Mouse (Mus musculus): ENCODE measurements around the gene Acin1. TPM values are rescaled to one million over a fixed set of nuclear protein-coding genes. Genes with fewer than 3 reads are reported as not detected.

Gene Acin1
- 113 and 115 TPM in 2 replicates for polyA plus RNA-seq (2015; fragmentation: Nextera tagmentation; extraction: Ambion mirVana)

- H3K9ac ChIP-seq (replicated peaks): peak within 1 kb of the TSS; percentile 95
- H3K4me1 ChIP-seq: peaks cover 42% of the 10 kb centered on the region
- peak within 1 kb of the TSS; percentile 98 for H3K27ac ChIP-seq (replicated peaks)
- peaks cover 31% of the 10 kb centered on the region for H3K36me3 ChIP-seq
- peak within 1 kb of the TSS; percentile 75 for H3K4me3 ChIP-seq (replicated peaks)
- H3K27me3 ChIP-seq (replicated peaks): no peaks in the 10 kb centered on the region
- under 1% methylated on average over 44 of the region's 44 CpGs for WGBS
- H3K4me2 ChIP-seq: peak within 1 kb of the TSS; percentile 76
- H3K9me3 ChIP-seq (replicated peaks): no peaks in the 10 kb centered on the region
- ATAC-seq (ENCODE audit: low FRiP score): peak; percentile 98
Observed at GRCm38 (mm10) chr14:54686522-54687143, at the start of gene Acin1. TSS of gene Acin1 (minus strand) at chr14:54686931.

- no peak for ATAC-seq (ENCODE audit: low FRiP score)
- 81% methylated on average over 4 of the region's 4 CpGs for WGBS
- Histone ChIP-seq H3K4me2 (no peak overlapping the region), H3K27ac (replicated peaks) (no peak overlapping the region), H3K36me3 (no peaks in the 10 kb centered on the region), H3K27me3 (replicated peaks) (no peaks in the 10 kb centered on the region), H3K4me3 (replicated peaks) (no peak overlapping the region), H3K9me3 (replicated peaks) (no peaks in the 10 kb centered on the region), H3K9ac (replicated peaks) (no peak overlapping the region), H3K4me1 (peaks cover 5% of the 10 kb centered on the region; the same call in 1 of the 2 replicates)
Observed at GRCm38 (mm10) chr14:54735221-54735620, 48.5 kb upstream of the Acin1 start.

- H3K27ac ChIP-seq (replicated peaks): no peak overlapping the region
- peaks cover 5% of the 10 kb centered on the region; the same call in 1 of the 2 replicates for H3K4me1 ChIP-seq
- 76% methylated on average over 4 of the region's 4 CpGs for WGBS
- H3K36me3 ChIP-seq: no peaks in the 10 kb centered on the region
- no peak overlapping the region for H3K4me2 ChIP-seq
- no peaks in the 10 kb centered on the region for H3K9me3 ChIP-seq (replicated peaks)
- ATAC-seq (ENCODE audit: low FRiP score): no peak
- H3K9ac ChIP-seq (replicated peaks): no peak overlapping the region
- no peaks in the 10 kb centered on the region for H3K27me3 ChIP-seq (replicated peaks)
- no peak overlapping the region for H3K4me3 ChIP-seq (replicated peaks)
Observed at GRCm38 (mm10) chr14:54734004-54734403, 47.3 kb upstream of the Acin1 start.

- H3K9ac ChIP-seq (replicated peaks): no peak overlapping the region
- ATAC-seq (ENCODE audit: low FRiP score): no peak
- no peak overlapping the region for H3K4me2 ChIP-seq
- no peaks in the 10 kb centered on the region for H3K36me3 ChIP-seq
- H3K9me3 ChIP-seq (replicated peaks): no peaks in the 10 kb centered on the region
- no peak overlapping the region for H3K4me3 ChIP-seq (replicated peaks)
- no peak overlapping the region for H3K27ac ChIP-seq (replicated peaks)
- no peaks in the 10 kb centered on the region for H3K27me3 ChIP-seq (replicated peaks)
- peaks cover 5% of the 10 kb centered on the region; the same call in 1 of the 2 replicates for H3K4me1 ChIP-seq
- WGBS: 94% methylated on average over 8 of the region's 8 CpGs
Observed at GRCm38 (mm10) chr14:54732206-54732605, 45.5 kb upstream of the Acin1 start.

- no peaks in the 10 kb centered on the region for H3K9me3 ChIP-seq (replicated peaks)
- no peaks in the 10 kb centered on the region for H3K4me1 ChIP-seq
- H3K27ac ChIP-seq (replicated peaks): no peak overlapping the region
- H3K4me3 ChIP-seq (replicated peaks): no peak overlapping the region
- WGBS: 92% methylated on average over 6 of the region's 6 CpGs
- no peak overlapping the region for H3K4me2 ChIP-seq
- ATAC-seq (ENCODE audit: low FRiP score): no peak
- no peaks in the 10 kb centered on the region for H3K27me3 ChIP-seq (replicated peaks)
- no peaks in the 10 kb centered on the region for H3K36me3 ChIP-seq
- H3K9ac ChIP-seq (replicated peaks): no peak overlapping the region
Observed at GRCm38 (mm10) chr14:54730305-54730704, 43.6 kb upstream of the Acin1 start.

- Histone ChIP-seq H3K4me2 (no peak overlapping the region), H3K27ac (replicated peaks) (no peak overlapping the region), H3K4me1 (no peaks in the 10 kb centered on the region), H3K9me3 (replicated peaks) (no peaks in the 10 kb centered on the region), H3K9ac (replicated peaks) (no peak overlapping the region), H3K36me3 (no peaks in the 10 kb centered on the region), H3K27me3 (replicated peaks) (no peaks in the 10 kb centered on the region), H3K4me3 (replicated peaks) (no peak overlapping the region)
- ATAC-seq (ENCODE audit: low FRiP score): no peak; the same call in 1 of the 2 replicates
- WGBS: 77% methylated on average over 13 of the region's 13 CpGs
Observed at GRCm38 (mm10) chr14:54728823-54729653, 42.3 kb upstream of the Acin1 start.

GRCm38 (mm10) chr14:54727565-54727964, 40.8 kb upstream of the Acin1 start:
- Histone ChIP-seq H3K9ac (replicated peaks) (no peak overlapping the region), H3K9me3 (replicated peaks) (no peaks in the 10 kb centered on the region), H3K4me1 (no peaks in the 10 kb centered on the region), H3K27me3 (replicated peaks) (no peaks in the 10 kb centered on the region), H3K27ac (replicated peaks) (no peak overlapping the region), H3K4me2 (no peak overlapping the region), H3K4me3 (replicated peaks) (no peak overlapping the region), H3K36me3 (no peaks in the 10 kb centered on the region)
- ATAC-seq (ENCODE audit: low FRiP score): no peak
- 83% methylated on average over 5 of the region's 5 CpGs for WGBS

- Histone ChIP-seq H3K4me1 (no peaks in the 10 kb centered on the region), H3K4me3 (replicated peaks) (no peak overlapping the region), H3K9me3 (replicated peaks) (no peaks in the 10 kb centered on the region), H3K27ac (replicated peaks) (no peak overlapping the region), H3K27me3 (replicated peaks) (no peaks in the 10 kb centered on the region), H3K36me3 (no peaks in the 10 kb centered on the region), H3K9ac (replicated peaks) (no peak overlapping the region), H3K4me2 (no peak overlapping the region)
- no peak for ATAC-seq (ENCODE audit: low FRiP score)
- WGBS: 85% methylated on average over 6 of the region's 6 CpGs
Observed at GRCm38 (mm10) chr14:54724049-54724448, 37.3 kb upstream of the Acin1 start.

GRCm38 (mm10) chr14:54721711-54722110, 35.0 kb upstream of the Acin1 start:
- no peaks in the 10 kb centered on the region for H3K36me3 ChIP-seq
- ATAC-seq (ENCODE audit: low FRiP score): no peak
- H3K27ac ChIP-seq (replicated peaks): no peak overlapping the region
- no peak overlapping the region for H3K9ac ChIP-seq (replicated peaks)
- H3K4me3 ChIP-seq (replicated peaks): no peak overlapping the region
- no peaks in the 10 kb centered on the region for H3K4me1 ChIP-seq
- WGBS: 87% methylated on average over 10 of the region's 10 CpGs
- no peak overlapping the region for H3K4me2 ChIP-seq
- H3K9me3 ChIP-seq (replicated peaks): no peaks in the 10 kb centered on the region
- no peaks in the 10 kb centered on the region for H3K27me3 ChIP-seq (replicated peaks)

GRCm38 (mm10) chr14:54720654-54721350, 34.1 kb upstream of the Acin1 start:
- ATAC-seq (ENCODE audit: low FRiP score): no peak
- Histone ChIP-seq H3K4me3 (replicated peaks) (no peak overlapping the region), H3K9me3 (replicated peaks) (no peaks in the 10 kb centered on the region), H3K36me3 (no peaks in the 10 kb centered on the region), H3K9ac (replicated peaks) (no peak overlapping the region), H3K27ac (replicated peaks) (no peak overlapping the region), H3K27me3 (replicated peaks) (no peaks in the 10 kb centered on the region), H3K4me1 (no peaks in the 10 kb centered on the region), H3K4me2 (no peak overlapping the region)
- 88% methylated on average over 7 of the region's 7 CpGs for WGBS

GRCm38 (mm10) chr14:54720041-54720440, 33.3 kb upstream of the Acin1 start:
- ATAC-seq (ENCODE audit: low FRiP score): no peak
- no peak overlapping the region for H3K4me3 ChIP-seq (replicated peaks)
- peaks cover 4% of the 10 kb centered on the region for H3K4me1 ChIP-seq
- 95% methylated on average over 11 of the region's 11 CpGs for WGBS
- no peaks in the 10 kb centered on the region for H3K27me3 ChIP-seq (replicated peaks)
- no peak overlapping the region for H3K4me2 ChIP-seq
- H3K9ac ChIP-seq (replicated peaks): no peak overlapping the region
- no peaks in the 10 kb centered on the region for H3K9me3 ChIP-seq (replicated peaks)
- H3K36me3 ChIP-seq: no peaks in the 10 kb centered on the region
- H3K27ac ChIP-seq (replicated peaks): no peak overlapping the region
